Mouse (Mus musculus) embryonic facial prominence, embryonic 13.5 days (tissue): ENCODE measurements around the gene Rab30. TPM values are rescaled to one million over a fixed set of nuclear protein-coding genes. Genes with fewer than 3 reads are reported as not detected.

Experiments used
- ATAC-seq: fragments of 200-750 bp; cut with Nextera tagmentation; 2 replicates; pipeline ENCODE4 v1.8.0; 2017; ENCODE audit warnings: low read depth; ENCODE audit not compliant: insufficient number of reproducible peaks, insufficient read depth, low FRiP score, low TSS enrichment
- H3K27ac ChIP-seq: fragments of 300-500 bp; sonication (generic); 2 replicates; pipeline ENCODE4 v1.5.1; 2015; ENCODE audit warnings: moderate library complexity, mild to moderate bottlenecking, inconsistent platforms
- H3K27me3 ChIP-seq: fragments of 300-500 bp; sonication (generic); 2 replicates; pipeline ENCODE4 v1.6.1; 2015; ENCODE audit warnings: mild to moderate bottlenecking, inconsistent platforms
- H3K36me3 ChIP-seq: fragments of 300-500 bp; sonication (generic); 2 replicates; pipeline ENCODE4 v1.6.1; 2015; ENCODE audit warnings: mild to moderate bottlenecking, inconsistent platforms
- H3K4me1 ChIP-seq: fragments of 300-500 bp; sonication (generic); 2 replicates; pipeline ENCODE4 v1.6.1; 2015; ENCODE audit warnings: inconsistent platforms
- H3K4me2 ChIP-seq: fragments of 300-500 bp; sonication (generic); 2 replicates; pipeline ENCODE4 v1.6.1; 2015; ENCODE audit warnings: moderate library complexity, mild to moderate bottlenecking, inconsistent platforms
- H3K4me3 ChIP-seq: fragments of 300-500 bp; sonication (generic); 2 replicates; pipeline ENCODE4 v1.5.1; 2015; ENCODE audit warnings: mild to moderate bottlenecking, inconsistent platforms
- H3K9ac ChIP-seq: fragments of 300-500 bp; sonication (generic); 2 replicates; pipeline ENCODE4 v1.6.1; 2015; ENCODE audit warnings: mild to moderate bottlenecking, inconsistent platforms
- H3K9me3 ChIP-seq: fragments of 300-500 bp; sonication (generic); 2 replicates; pipeline ENCODE4 v1.6.1; 2016; ENCODE audit warnings: inconsistent platforms
- WGBS: fragments of 180-500 bp; shearing (Covaris S2); methylation state at CpG from one replicate; pipeline ENCODE4 v1.1.7; 2015; ENCODE audit warnings: mixed read lengths; 5-methylcytosine and 5-hydroxymethylcytosine counted together
- polyA plus RNA-seq: library from polyadenylated mRNA; unstranded; fragments of >200 nt; fragmentation: Nextera tagmentation; extraction: Ambion mirVana; gene quantifications from 2 replicates; pipeline ENCODE4 v1.2.1, GENCODE M21; 2015

Rab30 gene
- polyA plus RNA-seq, 1 experiment from 2014 or later: 23.0 TPM

GRCm38 (mm10) chr7:92777108-92777973 lies 35.9 kb downstream of the Rab30 start:
- Histone ChIP-seq H3K27ac (peak overlapping the region; percentile 96), H3K27me3 (no peaks in the 10 kb centered on the region), H3K36me3 (no peaks in the 10 kb centered on the region), H3K4me1 (peaks cover 40% of the 10 kb centered on the region), H3K4me2 (peak overlapping the region; percentile 63), H3K9ac (peak overlapping the region; percentile 60), H3K4me3 (peak overlapping the region; percentile 43), H3K9me3 (no peaks in the 10 kb centered on the region)
- peak; percentile 82 for ATAC-seq
- 8% methylated on average over 17 of the region's 17 CpGs for WGBS

- Histone ChIP-seq H3K9me3 (no peaks in the 10 kb centered on the region), H3K4me1 (peaks cover 50% of the 10 kb centered on the region), H3K9ac (no peak overlapping the region), H3K27ac (no peak overlapping the region), H3K4me2 (no peak overlapping the region), H3K4me3 (no peak overlapping the region), H3K27me3 (no peaks in the 10 kb centered on the region), H3K36me3 (no peaks in the 10 kb centered on the region)
- 63% methylated on average over 2 of the region's 2 CpGs for WGBS
- ATAC-seq: no peak
Observed at GRCm38 (mm10) chr7:92779058-92779457, 37.7 kb downstream of the Rab30 start.

- no peak for ATAC-seq
- H3K4me1 ChIP-seq: peaks cover 32% of the 10 kb centered on the region
- H3K4me3 ChIP-seq: no peak overlapping the region
- no peak overlapping the region for H3K9ac ChIP-seq
- 75% methylated on average over 1 of the region's 1 CpGs for WGBS
- H3K36me3 ChIP-seq: peaks cover 9% of the 10 kb centered on the region
- no peak overlapping the region for H3K27ac ChIP-seq
- H3K4me2 ChIP-seq: no peak overlapping the region
- H3K27me3 ChIP-seq: no peaks in the 10 kb centered on the region
- H3K9me3 ChIP-seq: 0 out of 2 replicates have a peak, but pooled peaks cover 4% of the 10 kb centered on the region
Observed at GRCm38 (mm10) chr7:92781361-92781760, 40.0 kb downstream of the Rab30 start.

GRCm38 (mm10) chr7:92781948-92782347 lies 40.5 kb downstream of the Rab30 start:
- Histone ChIP-seq H3K36me3 (peaks cover 9% of the 10 kb centered on the region), H3K4me2 (no peak overlapping the region), H3K4me3 (no peak overlapping the region), H3K27ac (no peak overlapping the region), H3K9me3 (0 out of 2 replicates have a peak, but pooled peaks cover 4% of the 10 kb centered on the region), H3K4me1 (peaks cover 26% of the 10 kb centered on the region), H3K27me3 (no peaks in the 10 kb centered on the region), H3K9ac (no peak overlapping the region)
- no peak for ATAC-seq
- WGBS: 67% methylated on average over 3 of the region's 3 CpGs

- Histone ChIP-seq H3K4me1 (peaks cover 22% of the 10 kb centered on the region), H3K9ac (no peak overlapping the region), H3K4me2 (0 out of 2 replicates have a peak overlapping the region, but pooled peaks have one; percentile 16), H3K9me3 (0 out of 2 replicates have a peak, but pooled peaks cover 4% of the 10 kb centered on the region), H3K36me3 (peaks cover 9% of the 10 kb centered on the region), H3K4me3 (no peak overlapping the region), H3K27me3 (no peaks in the 10 kb centered on the region), H3K27ac (peak overlapping the region; percentile 55; the same call in 1 of the 2 replicates)
- 59% methylated on average over 9 of the region's 9 CpGs for WGBS
- ATAC-seq: no peak
Observed at GRCm38 (mm10) chr7:92782511-92782910, 41.1 kb downstream of the Rab30 start.

GRCm38 (mm10) chr7:92783166-92783806 lies 41.9 kb downstream of the Rab30 start:
- H3K36me3 ChIP-seq: peaks cover 9% of the 10 kb centered on the region
- H3K27me3 ChIP-seq: no peaks in the 10 kb centered on the region
- 0 out of 2 replicates have a peak overlapping the region, but pooled peaks have one; percentile 23 for H3K27ac ChIP-seq
- 73% methylated on average over 12 of the region's 12 CpGs for WGBS
- no peak overlapping the region for H3K4me2 ChIP-seq
- no peak overlapping the region for H3K9ac ChIP-seq
- 0 out of 2 replicates have a peak, but pooled peaks cover 4% of the 10 kb centered on the region for H3K9me3 ChIP-seq
- H3K4me1 ChIP-seq: peaks cover 16% of the 10 kb centered on the region
- H3K4me3 ChIP-seq: no peak overlapping the region
- ATAC-seq: no peak

- no peak overlapping the region for H3K9ac ChIP-seq
- no peak overlapping the region for H3K4me2 ChIP-seq
- no peaks in the 10 kb centered on the region for H3K27me3 ChIP-seq
- peaks cover 13% of the 10 kb centered on the region for H3K4me1 ChIP-seq
- peaks cover 9% of the 10 kb centered on the region for H3K36me3 ChIP-seq
- H3K9me3 ChIP-seq: 0 out of 2 replicates have a peak, but pooled peaks cover 4% of the 10 kb centered on the region
- WGBS: 85% methylated on average over 11 of the region's 11 CpGs
- H3K4me3 ChIP-seq: no peak overlapping the region
- no peak for ATAC-seq
- H3K27ac ChIP-seq: no peak overlapping the region
Observed at GRCm38 (mm10) chr7:92783914-92784313, 42.5 kb downstream of the Rab30 start.

- 44% methylated on average over 5 of the region's 5 CpGs for WGBS
- Histone ChIP-seq H3K36me3 (no peaks in the 10 kb centered on the region), H3K27me3 (no peaks in the 10 kb centered on the region), H3K9ac (no peak overlapping the region), H3K9me3 (no peaks in the 10 kb centered on the region), H3K4me1 (peaks cover 3% of the 10 kb centered on the region; the same call in 1 of the 2 replicates), H3K27ac (no peak overlapping the region), H3K4me3 (no peak overlapping the region), H3K4me2 (no peak overlapping the region)
- no peak for ATAC-seq
Observed at GRCm38 (mm10) chr7:92795749-92796148, 54.3 kb downstream of the Rab30 start.

GRCm38 (mm10) chr7:92796813-92797212 lies 55.4 kb downstream of the Rab30 start:
- 62% methylated on average over 8 of the region's 8 CpGs for WGBS
- H3K4me3 ChIP-seq: no peak overlapping the region
- H3K4me2 ChIP-seq: no peak overlapping the region
- H3K27me3 ChIP-seq: no peaks in the 10 kb centered on the region
- no peaks in the 10 kb centered on the region for H3K36me3 ChIP-seq
- 0 out of 2 replicates have a peak overlapping the region, but pooled peaks have one; percentile 28 for H3K27ac ChIP-seq
- no peak overlapping the region for H3K9ac ChIP-seq
- H3K4me1 ChIP-seq: peaks cover 6% of the 10 kb centered on the region; the same call in 1 of the 2 replicates
- H3K9me3 ChIP-seq: no peaks in the 10 kb centered on the region
- no peak for ATAC-seq

- no peak overlapping the region for H3K4me3 ChIP-seq
- no peak for ATAC-seq
- 67% methylated on average over 10 of the region's 10 CpGs for WGBS
- no peak overlapping the region; the same call in 1 of the 2 replicates for H3K9ac ChIP-seq
- no peaks in the 10 kb centered on the region for H3K27me3 ChIP-seq
- 0 out of 2 replicates have a peak, but pooled peaks cover 5% of the 10 kb centered on the region for H3K36me3 ChIP-seq
- no peak overlapping the region for H3K4me2 ChIP-seq
- H3K27ac ChIP-seq: no peak overlapping the region
- no peaks in the 10 kb centered on the region for H3K9me3 ChIP-seq
- H3K4me1 ChIP-seq: peaks cover 13% of the 10 kb centered on the region; the same call in 1 of the 2 replicates
Observed at GRCm38 (mm10) chr7:92799665-92800595, 58.5 kb downstream of the Rab30 start.

- Histone ChIP-seq H3K27ac (no peak overlapping the region; the same call in 1 of the 2 replicates), H3K4me1 (peaks cover 11% of the 10 kb centered on the region; the same call in 1 of the 2 replicates), H3K9me3 (no peaks in the 10 kb centered on the region), H3K4me2 (no peak overlapping the region), H3K9ac (no peak overlapping the region), H3K36me3 (0 out of 2 replicates have a peak, but pooled peaks cover 5% of the 10 kb centered on the region), H3K27me3 (no peaks in the 10 kb centered on the region), H3K4me3 (no peak overlapping the region)
- ATAC-seq: no peak
- 42% methylated on average over 4 of the region's 4 CpGs for WGBS
Observed at GRCm38 (mm10) chr7:92802158-92802557, 60.8 kb downstream of the Rab30 start.
